Mouse (Mus musculus): Measurements from ENCODE around the gene Lamc1.
"Not testable (repeated sequence)": the region's sequence is repeated elsewhere in the genome, so short reads cannot be mapped to it uniquely, and the experiment has no call there.

The Lamc1 gene

DNA sequence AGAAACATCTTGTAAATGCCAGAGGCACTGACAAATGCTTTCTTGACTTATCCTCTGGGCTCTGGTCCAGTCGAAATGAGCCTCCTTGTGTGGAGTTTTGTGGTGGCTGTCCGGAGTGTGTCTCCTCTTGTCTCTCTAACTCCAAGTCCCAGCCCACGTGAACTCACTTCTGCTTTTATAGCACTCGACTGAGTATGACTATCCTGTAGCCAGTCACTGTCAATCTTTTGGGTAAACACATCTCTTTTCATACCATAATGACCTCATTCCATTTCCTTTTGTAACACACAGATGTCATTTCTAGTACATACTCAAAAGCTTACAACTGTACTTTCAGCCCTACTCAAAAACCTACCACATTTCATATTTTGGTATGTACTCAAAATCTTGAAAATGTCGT is 33.1 kb downstream of the Lamc1 start:
- not testable (repeated sequence) for DNase-seq (ENCODE audit: low spot score)

GRCm38 (mm10) chr1:153297774-153298363 is 34.7 kb downstream of the Lamc1 start:
- not testable (repeated sequence) for DNase-seq (ENCODE audit: low spot score)

GRCm38 (mm10) chr1:153296035-153296434 is 36.6 kb downstream of the Lamc1 start:
- no peak for DNase-seq (ENCODE audit: low spot score)

DNA sequence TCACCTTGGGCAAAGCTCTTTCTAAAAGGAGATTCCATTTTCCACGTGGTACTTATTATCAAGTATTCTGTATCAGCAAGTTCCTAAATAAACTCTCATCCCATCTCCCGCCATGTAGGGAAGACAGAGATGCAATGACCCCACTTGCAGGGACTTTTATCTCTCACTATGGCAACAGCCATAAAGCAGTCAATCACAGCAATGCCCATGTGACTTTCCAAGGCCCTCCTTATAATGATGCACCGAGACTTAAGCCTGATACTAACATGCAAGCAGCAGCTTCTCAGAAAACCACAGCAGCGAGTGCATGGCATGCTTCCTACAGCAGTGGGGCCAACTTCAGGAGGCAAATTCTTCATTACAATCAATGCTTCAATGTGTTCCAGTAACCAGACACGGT is 39.7 kb downstream of the Lamc1 start:
- peak; percentile 20 for DNase-seq (ENCODE audit: low spot score)

- no peak for DNase-seq (ENCODE audit: low spot score)
Observed at GRCm38 (mm10) chr1:153292202-153292601, 40.4 kb downstream of the Lamc1 start.

DNA sequence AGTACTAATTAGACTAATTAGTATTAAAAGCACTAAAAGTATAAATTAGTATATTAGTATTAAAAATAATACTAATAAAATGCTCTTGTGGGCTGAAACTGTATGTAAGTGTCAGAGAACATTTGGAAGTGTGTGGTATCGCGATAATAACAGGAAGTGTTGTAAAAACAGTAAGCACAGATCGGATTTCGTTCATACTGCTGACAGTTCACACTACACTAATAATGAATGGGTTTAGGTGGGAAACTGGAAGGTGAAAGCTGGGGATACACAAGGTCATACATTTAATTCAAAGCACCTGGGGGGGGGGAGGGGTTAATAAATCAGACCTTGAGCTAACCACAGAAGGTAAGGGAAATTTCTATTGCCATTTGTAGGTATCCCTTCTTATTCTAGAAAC is 41.2 kb downstream of the Lamc1 start:
- DNase-seq (ENCODE audit: low spot score): no peak

DNA sequence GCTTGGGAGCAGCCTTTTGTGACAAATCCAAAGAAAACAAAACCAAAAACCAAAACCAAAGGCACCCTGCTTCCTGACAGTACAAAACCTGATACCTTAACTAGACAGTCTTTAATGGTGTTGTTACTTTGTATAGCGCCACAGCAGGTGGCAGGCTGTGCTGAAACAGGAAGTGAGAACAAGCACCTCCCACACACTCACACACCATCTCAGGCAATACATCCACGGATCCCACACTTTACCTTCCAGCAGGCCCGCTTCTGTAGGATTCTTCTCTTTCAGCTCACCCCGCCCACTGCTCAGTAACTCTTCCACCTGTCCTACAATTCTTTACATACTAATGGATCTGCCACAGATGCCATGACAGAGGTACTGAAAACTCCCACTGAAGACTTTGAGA is 44.6 kb downstream of the Lamc1 start:
- no peak for DNase-seq (ENCODE audit: low spot score)

- no peak for DNase-seq (ENCODE audit: low spot score)
Observed at GRCm38 (mm10) chr1:153287443-153287842, 45.1 kb downstream of the Lamc1 start.

DNA sequence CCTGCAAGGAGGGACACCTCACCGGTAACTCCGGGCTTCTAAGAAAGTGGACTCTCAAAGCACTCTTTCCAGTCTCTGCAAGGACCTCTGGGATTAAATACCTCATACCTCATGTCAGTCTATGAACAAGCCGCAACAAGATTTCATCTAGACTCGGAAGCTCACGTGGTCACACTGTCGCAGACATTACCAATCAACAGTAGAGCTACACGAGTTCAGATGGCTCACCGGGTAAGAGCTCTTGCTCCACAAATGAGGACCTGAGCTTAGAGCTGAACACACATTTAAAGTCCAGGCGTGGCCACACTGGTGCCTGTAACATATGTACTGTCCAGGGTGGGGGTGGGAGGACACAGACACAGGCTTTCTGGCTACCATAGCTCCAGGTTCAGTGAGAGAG is 46.4 kb downstream of the Lamc1 start:
- no peak for DNase-seq (ENCODE audit: low spot score)

- peak; percentile 54 for DNase-seq (ENCODE audit: low spot score)
Observed at GRCm38 (mm10) chr1:153285188-153285587, 47.4 kb downstream of the Lamc1 start.

- DNase-seq (ENCODE audit: low spot score): no peak
Observed at GRCm38 (mm10) chr1:153282342-153282975, 50.1 kb downstream of the Lamc1 start.

DNA sequence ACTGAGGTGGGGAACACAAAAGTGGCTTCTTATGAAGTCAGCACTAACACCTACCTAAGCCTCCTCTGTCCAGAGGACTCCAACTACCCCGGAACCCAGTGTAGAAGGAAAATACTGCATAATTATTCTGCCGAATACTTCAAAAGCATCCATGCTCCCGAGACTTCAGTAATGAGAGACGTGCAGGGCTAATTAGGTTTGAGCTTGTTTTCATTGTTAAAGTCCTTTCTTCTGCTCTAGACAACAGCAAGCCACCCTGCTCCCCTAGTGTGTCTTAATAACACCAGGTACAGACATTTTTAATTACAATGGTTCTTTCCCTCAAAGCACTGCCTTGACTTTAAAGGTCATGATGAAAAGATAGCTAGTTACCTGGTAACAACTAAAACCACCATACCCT is 51.1 kb downstream of the Lamc1 start:
- no peak for DNase-seq (ENCODE audit: low spot score)

DNA sequence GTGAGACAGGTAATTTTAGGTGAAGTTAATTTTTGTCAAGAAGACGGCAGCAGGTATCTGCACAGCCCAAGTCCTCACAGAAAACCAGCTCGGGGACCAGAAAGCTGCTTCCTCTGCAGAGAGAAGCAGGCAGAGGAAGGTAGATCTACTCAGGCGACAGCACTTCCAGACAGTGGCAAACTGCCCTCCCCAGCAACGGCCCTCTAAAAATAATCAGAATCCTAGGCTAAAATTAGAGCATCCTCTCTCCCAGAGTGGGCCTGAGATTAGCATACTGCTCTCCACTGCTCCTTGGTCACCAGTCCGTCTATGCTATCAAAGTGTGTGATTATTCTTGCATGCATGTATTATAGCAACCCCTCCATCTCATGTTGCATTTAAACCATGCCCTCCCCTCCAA is 52.2 kb downstream of the Lamc1 start:
- no peak for DNase-seq (ENCODE audit: low spot score)

DNA sequence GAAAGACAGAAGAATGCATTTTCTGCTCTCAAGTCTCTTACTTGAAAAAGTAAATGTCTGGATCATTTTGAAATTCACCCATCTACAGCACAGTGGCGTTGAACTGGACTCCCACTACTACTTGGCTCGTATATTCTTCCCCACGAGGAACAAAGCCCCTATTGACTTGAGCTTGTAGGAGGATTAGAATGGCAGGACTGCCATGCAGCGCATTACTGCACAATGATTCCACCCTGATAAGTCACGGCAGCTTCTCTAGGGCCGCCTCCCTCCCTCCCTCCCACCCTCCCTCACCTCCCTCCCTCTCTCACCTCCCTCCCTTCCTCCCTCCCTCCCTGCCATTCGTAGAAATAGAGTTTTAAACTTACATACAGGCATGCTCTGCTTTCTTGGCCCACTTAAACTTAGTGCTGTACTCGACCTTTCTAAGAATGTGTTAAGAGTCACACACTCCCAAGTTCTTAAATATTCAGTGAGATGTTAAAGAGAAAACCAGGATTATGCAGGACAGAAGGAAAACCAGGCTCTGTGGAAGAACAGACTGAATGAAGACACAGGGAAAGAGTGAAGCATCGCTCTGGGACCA is 54.5 kb downstream of the Lamc1 start:
- no peak for DNase-seq (ENCODE audit: low spot score)

DNA sequence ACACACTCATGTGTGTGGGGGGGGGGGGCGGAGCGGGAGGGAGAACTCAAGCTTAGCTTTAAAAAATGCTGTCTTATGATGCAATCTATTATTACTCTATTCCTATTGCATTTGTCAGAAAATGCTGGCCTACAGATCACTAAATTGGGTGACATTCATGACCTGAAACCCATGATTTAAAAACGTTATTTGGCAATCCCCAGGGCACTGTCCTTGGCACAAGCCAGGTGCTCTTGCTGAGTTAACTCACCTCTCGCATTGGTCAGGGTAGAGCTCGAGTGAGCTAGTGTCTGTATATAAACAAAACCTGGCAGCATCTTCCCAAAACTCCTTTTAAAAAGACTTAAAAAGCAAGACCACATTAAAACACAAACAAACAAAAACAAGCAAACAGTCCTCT is 57.1 kb downstream of the Lamc1 start:
- no peak for DNase-seq (ENCODE audit: low spot score)

DNA sequence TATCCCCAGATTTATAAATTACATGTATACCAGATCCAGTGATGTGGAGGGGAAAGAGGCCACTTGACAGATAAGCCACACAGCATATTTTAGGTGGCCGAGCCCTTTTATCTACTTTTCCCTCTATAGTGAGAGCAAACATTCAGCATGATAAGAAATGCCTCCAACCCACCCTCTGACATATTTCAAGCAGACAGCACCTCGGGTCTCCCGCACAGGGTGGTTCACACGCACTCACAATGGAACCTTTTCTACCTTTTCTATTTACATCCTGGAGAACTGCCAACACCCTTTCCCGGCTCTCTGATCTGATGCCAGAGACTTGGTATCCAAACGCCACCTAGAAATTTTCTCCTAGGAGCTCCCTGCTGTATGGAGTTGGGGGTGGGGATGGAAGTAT is 58.0 kb downstream of the Lamc1 start:
- DNase-seq (ENCODE audit: low spot score): no peak

GRCm38 (mm10) chr1:153273657-153274056 is 58.9 kb downstream of the Lamc1 start:
- no peak for DNase-seq (ENCODE audit: low spot score)

GRCm38 (mm10) chr1:153270827-153271226 is 61.8 kb downstream of the Lamc1 start:
- DNase-seq (ENCODE audit: low spot score): no peak

DNA sequence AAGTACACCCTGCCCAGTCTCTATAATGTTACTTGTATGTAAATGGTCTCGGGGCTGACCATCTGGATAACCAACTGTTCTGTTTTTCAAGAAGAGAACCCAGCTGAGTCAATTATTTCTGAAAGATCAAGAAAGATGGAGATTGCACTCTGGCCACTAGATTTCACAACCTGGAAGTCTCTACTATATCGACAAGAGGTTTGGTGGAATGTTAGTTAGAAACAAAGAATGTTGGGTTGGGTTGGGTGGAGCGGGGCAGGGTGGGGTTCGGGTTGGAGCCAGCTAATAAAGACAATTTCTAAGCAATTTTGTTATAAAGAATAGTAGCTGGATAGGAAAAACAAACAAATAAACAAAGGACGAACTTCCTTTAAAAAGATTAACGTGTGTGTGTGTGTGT is 62.9 kb downstream of the Lamc1 start:
- DNase-seq (ENCODE audit: low spot score): no peak

DNA sequence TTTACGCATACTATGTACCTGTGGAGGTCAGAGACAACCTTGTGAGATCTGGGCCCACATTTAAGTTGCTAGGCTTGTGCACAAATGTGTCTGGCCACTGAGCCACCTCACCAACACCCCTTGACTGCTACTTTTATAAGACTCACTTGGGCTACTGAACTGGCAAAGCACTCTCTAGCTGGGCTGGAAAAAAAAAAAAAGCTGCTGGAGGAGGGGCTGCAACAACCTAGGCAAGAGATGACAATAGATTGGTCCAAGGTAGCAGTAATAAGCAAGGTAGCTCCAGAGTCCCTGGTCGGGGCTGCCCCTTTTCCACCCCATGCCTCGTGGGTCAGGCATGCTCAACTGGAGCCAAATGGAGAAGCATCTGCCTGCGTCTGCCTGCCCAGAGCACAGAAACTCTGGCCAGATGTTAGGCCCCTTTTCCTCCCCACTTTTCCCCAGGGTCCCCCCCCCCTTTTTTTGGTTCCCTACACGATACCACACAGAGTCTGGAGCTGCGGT is 63.7 kb downstream of the Lamc1 start:
- DNase-seq (ENCODE audit: low spot score): no peak

DNA sequence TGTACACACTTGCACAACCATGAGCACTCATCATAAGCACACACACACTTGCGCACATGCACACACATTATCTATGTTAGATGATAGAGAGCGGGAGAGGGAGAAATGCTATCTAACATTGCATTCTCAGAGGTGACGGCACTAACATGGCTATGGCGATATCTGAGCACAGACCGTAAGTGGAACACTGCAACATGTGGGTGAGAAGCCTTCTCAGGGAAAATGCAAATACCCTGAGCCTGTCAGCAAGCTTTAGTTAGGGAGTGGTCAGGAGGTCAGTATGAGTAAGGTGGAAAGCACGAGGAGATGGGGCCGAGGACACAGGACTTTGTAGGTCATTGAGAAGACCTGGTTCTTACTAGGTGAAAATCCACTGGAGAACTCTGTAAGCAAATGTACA is 64.3 kb downstream of the Lamc1 start:
- DNase-seq (ENCODE audit: low spot score): no peak

GRCm38 (mm10) chr1:153267730-153268129 is 64.9 kb downstream of the Lamc1 start:
- no peak for DNase-seq (ENCODE audit: low spot score)

GRCm38 (mm10) chr1:153266891-153267290 is 65.7 kb downstream of the Lamc1 start:
- peak; percentile 41 for DNase-seq (ENCODE audit: low spot score)

DNA sequence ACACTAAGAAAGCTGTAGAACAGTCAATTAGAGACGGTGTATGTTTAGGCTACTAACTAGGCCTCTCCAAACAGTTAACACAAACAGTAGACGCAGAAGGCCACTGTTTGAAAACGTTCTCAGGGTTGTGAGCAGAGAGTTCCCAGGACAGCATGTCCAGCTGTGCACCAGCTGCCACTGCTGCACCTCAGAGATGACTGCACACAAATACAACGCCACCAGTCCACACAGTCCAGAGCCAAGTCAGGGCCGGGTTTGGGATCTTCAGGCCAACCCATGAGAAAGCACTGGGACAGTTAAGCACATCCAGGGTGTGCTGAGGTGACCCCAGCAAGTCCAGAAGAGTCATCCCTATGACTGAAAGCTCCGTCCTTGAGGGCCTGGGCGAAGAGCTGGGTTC is 67.0 kb downstream of the Lamc1 start:
- no peak for DNase-seq (ENCODE audit: low spot score)
